Mouse (Mus musculus) heart, postnatal 36 days (tissue): ENCODE measurements around the gene Gm4869. TPM values are rescaled to one million over a fixed set of nuclear protein-coding genes. Genes with fewer than 3 reads are reported as not detected.
A peak's percentile ranks its signal among the peaks of the same experiment; 100 is the strongest.
"Not testable (repeated sequence)": the region's sequence is repeated elsewhere in the genome, so short reads cannot be mapped to it uniquely, and the experiment has no call there.

Experiments used
- DNase-seq, 2 experiments: peaks; one replicate each; pipeline ENCODE4 v3.0.0; 2021 to 2022
- intact Hi-C: fragments of 180-260 bp; cut with DNase I; formaldehyde crosslinking; loops from one replicate; pipeline ENCODE4 v1.15.1; 2025
- total RNA-seq, 2 experiments: library from RNA; stranded (reverse); gene quantifications; 2 replicates each; pipeline ENCODE4 v1.2.3; 2021

The Gm4869 gene
- total RNA-seq, 2 experiments from 2014 or later: not detected

DNA sequence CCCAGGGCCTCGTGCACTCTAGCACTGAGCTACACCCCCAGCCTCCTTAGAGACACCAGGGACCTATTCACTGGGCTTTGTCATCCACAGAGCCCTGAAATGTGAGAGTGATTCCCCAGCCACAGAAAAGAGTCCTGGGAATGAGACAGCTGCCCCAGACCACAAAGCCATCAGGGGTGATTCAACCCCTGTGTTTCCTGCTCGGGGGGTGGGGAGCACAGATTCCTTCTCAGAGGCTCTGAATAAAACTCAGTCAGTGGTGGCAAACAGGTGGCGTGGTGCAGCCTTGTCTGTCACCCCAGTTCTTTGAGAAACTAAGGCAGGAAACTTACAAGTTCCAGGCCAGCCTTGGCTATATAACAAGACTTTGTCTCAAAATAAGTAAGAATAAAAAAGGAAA is 16.0 kb downstream of the Gm4869 start:
- intact Hi-C loops: no loop called here
- DNase-seq: no peak

DNA sequence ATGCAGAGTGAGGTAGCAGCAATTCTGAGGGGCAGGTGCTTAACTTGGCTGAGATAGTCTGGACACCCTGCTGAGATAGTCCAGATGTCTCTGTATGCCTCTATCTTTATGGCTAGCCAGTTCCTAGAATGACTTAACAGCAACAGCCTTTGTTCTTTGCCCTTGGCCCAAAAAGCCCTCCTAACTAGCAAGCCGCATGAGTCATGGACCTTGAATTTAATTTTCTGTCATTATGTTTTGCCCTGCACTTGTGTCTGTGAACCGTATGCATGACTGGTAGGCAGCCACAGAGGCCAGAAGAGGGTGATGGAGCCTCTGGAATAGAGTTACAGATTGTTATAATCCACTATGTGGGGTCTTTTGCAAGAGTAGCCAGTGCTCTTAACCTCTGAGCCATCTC is 17.7 kb downstream of the Gm4869 start:
- intact Hi-C loops, DNase-seq: not testable (repeated sequence)

DNA sequence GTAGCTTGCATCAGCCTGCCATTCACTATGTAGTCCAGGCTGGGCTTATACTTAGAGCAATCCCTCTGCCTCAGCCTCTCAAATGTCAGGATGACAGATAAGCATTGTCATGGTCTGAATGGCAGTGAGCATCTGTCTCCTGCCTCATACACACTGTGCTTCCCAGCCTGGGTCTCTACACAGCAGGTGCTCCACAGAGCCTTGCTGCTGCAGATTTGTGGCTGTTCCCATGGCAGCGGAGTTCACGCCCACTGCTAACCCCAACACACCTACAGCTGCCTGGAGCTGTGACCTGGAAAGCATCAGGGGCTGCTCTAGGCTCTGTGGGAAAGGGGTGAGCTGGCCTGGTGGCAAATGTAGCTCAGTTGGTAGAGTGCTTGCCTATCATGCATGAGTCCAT is 19.5 kb downstream of the Gm4869 start:
- intact Hi-C loops: no loop called here
- DNase-seq: no peak

DNA sequence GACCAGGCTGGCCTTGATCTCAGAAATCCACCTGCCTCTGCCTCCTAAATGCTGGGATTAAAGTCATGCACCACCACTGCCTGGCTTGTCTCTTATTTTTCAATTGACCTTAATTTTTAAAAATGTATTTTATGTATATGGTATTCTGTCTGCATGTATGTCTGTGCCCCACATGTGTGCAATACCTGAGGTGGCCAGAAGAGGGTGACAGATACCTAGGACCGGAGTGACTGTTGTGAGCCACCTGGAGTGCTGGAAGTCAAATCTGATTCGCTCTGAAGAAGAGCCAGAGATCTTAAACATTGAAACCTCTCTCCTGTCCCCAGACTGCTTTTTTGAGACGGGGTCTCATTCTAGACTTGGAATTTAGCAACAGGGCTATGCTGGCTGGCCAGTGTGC is 26.9 kb downstream of the Gm4869 start:
- DNase-seq: no peak
- intact Hi-C loops: no loop called here

DNA sequence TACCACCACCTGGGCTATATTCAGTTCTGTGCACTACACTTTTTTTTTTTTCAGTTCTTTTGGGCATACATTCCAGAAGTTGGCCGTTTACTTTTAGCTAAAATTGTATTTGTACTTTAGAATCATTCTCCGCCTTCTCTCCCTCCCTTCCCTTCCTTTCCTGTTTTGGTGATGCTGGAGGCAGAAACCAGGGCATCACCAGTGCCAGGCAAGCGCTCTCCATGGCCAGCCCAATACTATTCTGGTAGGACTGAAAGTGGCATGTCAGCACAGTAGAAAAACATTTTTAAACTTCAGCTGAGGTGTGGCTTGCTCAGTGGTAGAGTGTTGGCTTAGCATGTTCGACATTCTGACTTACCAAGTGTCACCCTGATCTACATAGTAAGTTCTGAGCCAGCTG is 36.0 kb downstream of the Gm4869 start:
- DNase-seq: no peak
- intact Hi-C loops: no loop called here

DNA sequence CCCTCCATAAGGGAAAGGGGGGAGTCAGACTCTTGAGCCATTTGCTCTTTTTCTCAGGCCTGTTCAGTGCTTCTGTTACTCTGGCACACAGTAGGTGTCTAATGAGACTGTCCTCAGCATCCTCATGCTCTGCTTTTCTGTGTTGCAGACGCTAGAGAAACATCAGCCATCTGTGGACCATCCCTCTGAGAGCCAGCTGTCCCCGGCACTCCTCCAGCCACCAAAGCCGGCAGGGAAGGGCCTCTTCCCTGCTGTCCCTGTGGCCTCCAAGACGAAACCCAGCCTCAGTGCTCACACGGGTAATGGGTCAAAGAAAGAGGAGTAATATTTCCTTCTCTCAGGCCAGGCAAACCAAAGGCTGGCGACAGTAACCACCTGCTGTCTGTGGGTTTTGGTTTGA is 45.7 kb downstream of the Gm4869 start:
- no peak for DNase-seq
- intact Hi-C loops: no loop called here

DNA sequence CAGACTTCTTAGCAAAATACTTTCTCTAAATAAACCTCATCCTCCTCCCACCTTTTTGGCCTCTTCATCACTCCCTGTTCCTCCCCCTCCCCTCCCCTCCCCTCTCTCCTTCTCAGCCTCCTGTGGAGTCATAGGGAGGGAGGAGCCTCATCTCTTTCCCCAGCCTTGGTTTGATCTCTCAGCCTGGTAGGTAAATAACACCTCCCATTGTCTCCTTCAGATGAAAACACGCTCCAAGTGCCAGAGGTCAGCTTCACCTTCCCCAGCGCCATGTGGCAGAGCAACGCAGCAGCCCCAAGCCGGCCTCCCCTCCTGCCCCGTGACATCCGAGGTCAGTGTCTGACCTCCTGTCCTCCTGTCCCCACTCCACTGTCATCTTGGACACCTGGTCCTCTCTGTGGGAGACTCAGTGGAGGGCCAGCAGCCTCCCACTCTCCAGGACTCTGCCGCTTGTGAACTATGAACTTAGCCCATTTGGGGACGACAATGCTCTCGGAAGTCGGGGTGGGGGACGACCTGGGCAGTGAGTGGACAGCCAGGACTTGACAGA is 47.3 kb downstream of the Gm4869 start:
- no peak for DNase-seq
- intact Hi-C loops: no loop called here

DNA sequence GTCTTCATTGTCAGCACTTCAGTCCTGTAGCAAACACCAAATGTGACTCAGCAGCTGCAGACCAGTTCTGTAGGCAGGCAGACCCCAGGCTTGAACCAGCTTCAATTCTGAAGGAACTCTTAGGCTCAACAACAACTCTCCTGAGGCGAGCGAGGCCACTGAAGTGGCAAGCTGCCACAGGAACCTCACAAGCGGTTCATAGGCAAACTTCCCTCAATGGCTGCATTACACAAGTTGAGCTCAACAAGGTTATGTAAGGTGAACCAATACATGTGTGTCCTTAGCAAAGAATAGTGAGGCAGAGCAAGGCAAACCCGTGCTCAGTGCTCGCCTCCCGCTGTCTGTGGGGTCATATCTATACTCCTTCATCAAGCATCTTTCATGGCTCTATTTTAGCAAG is 52.7 kb downstream of the Gm4869 start:
- no peak for DNase-seq
- intact Hi-C loops: no loop called here

DNA sequence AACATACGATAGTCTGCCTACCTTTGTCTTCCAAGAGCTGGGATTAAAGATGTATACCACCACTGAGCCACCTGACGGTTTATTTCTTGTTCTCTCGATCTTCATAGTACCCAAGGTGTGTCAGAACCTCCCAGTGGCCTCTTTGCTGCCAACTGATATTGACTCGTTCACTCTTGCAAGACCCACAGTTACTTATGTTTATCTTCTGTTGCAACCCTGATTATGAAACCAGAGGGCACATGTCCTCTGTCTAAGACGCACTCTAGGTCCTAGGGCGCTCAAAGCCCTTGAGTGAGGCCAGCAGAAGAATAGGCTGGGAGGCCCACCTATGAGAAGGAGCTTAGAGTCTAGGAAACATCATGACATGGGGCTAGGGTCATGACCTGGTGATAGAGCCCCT is 55.3 kb downstream of the Gm4869 start:
- no peak for DNase-seq
- intact Hi-C loops: no loop called here

DNA sequence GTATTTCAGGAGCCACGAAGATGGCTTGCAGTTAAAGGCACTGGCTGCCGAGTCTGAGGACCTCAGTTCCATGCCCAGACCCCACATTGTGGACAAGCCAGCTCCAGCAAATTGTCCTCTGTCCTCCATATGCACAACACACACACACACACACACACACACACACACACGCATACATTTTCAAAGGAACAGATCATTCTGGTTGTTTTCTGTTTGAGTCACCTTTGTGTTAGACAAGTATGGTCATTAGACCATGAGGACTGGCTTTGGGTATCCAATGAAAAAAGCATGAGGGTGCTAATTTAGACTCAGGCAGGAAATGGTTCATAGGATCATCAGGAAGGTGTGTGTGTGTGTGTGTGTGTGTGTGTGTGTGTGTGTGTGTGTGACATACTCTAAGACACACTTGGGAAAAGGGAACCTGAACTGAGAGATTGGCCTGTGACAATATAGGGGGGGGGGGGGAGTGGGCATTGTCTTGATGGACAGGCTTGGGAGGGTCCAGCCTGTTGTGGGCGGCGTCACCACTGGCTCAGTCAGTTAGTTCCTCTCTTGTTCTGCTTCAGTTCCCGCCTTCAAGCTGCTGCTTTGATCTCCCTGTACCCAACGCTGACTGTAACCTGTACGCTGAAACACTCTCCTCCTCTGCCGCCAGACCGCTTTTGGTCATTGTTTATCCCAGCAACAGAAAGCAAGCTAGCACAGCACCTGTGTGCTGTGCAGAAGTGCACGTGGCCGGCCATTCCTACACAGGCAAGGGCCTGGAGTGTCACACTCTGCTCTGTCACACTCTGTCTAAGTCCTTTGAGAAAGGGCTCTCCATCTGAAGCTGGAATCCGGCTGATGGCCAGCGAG is 56.8 kb downstream of the Gm4869 start:
- no peak for DNase-seq
- intact Hi-C loops: no loop called here

DNA sequence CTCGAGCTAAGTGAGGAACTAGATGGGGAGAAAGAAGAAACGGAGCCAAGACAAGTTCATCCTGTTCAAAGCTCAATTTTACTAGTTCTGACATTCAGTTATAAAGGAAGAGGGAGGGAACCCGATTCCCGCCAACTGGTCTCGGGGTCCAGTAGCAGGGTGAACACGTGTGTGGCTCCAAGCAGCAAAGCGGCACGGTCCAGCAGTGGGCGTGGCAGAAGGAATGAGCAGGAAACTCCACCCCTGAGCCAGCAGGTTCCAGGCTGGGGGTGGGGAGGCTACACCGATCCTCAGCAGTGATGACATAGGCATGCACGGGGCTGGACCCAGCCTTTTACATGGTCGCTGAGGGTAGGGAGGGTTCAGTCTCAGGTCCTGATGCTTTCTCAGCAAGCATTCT is 57.5 kb downstream of the Gm4869 start:
- intact Hi-C loops: not testable (repeated sequence)
- peak; percentile 60 to 61 for DNase-seq

DNA sequence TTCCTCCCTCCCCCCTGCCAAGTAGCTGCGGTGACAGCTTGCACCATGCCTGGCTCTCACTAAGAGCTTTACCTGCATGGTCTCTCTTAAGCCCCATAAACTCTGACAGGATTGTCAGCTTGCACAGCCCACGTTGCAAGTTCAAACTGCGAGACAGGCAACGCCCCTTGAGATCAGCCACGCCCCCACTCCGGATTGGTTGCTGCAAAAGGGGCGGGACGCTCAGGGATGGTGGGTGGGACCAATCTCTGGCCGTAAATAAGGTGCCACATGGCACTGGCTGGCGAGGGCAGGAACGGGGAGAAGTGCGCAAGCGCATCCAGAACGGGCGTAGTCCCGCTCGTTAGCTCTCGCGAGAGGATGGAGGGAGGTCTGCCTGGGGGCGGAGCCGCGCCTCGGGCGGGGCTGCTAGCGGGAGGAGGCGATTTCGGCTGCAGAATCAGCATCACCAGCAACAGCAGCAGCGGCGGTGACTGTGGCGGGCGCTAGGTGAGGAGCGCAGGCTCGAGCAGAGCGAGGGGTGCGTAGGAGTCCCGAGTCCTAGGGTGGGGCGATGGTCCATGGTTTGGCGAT is 59.8 kb downstream of the Gm4869 start, which contains the start of gene Chst12:
TSS of gene Chst12 (plus strand) at position 343 of the 573 bp plus-strand sequence.
- peak; percentile 99 for DNase-seq
- intact Hi-C loops: loop anchor here (2.0 kb wide), 2 partner anchors 72 to 86 kb away; partner anchors contain the start of gene Eif3b

DNA sequence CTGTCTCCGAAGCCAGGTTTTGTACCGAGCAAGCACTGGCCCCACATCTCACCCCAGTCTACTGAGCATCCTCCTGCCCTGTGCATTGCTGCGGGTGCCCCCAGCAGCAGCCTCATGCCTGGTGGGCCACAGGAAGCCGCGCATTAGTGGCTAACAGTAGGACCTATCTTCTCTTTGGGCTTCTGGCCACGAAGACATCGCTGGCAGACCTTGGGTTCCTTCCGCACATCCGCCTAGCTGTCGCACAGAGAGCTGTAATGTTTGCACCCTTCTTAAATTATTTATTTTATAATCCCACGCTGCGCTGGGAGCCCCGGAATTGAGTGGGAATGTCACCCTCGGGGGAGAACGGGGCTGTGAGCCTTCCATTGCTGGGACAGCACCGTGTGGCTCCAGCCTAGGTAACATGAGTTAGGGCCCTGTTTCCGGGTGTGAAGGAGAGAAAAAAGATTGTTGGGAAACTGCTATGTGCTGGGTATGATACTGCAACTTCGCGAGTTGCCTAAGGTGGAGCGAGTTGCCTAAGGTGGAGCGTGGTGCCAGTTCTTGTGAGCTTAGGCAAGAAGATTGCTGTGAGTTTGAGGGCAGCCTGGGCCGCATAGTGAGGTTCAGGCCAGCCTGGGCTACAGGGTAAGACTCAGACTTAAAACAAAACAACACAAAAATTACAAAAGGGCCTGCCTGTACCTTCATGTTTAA is 60.8 kb downstream of the Gm4869 start:
- peak in 1 of 2 experiments; percentile 18 for DNase-seq
- intact Hi-C loops: no loop called here

DNA sequence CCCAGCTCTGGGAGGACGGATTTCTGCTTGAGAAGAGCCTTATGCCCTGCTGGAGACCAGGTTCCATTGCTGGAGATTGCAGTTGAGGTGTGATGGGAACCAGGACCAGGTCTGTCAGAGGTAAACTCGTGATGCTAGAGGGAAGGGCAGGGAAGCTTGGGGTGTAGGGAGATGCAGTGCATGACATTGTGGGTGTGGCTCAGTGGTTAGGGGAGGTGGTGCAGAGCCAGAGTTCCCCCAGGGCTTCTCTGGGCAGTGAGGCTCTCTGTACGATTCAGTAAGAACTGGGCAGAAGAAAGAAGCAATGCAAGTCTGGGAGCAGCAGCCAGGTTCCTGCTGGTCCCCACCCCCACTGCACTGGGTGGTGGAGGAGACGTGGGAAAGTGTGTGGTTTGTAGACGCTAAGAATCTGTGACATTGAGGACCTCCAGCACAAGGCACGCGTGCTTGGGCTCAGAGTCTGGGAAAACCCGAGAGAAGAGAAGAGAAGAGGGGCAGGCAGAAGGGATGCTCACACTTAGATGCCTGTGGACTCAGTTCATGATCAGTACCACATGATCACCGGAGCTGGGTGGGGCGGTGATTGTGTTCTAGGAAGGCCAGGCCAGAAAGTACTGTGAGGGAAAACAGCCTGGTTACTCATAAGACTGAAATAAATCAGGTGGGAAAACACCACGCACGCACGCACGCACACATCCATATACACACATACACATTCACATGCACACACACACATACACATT is 62.2 kb downstream of the Gm4869 start:
- intact Hi-C loops: loop anchor here (2.0 kb wide), 1 partner anchor 29 kb away; no protein-coding TSS in a partner anchor
- DNase-seq: no peak

DNA sequence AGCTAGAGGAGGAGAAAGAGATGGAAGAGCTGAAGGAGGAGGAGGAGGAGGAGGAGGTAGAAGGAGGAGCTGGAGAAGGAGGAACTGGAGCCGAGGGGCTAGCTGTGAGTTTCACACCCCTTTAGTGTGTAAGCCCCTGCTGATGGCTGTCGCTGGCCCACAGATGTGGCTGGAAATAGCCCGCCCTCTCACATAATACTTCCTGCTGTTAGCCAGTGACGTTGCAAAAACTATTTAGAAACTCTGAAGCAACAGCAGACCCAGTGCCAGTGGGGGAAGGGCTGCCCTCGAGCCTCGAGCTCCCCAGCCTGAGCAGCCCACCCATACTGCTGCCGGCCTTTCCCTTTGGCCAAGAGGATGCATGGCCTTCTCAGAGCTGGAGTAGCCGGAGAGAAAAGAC is 63.2 kb downstream of the Gm4869 start:
- DNase-seq: peak; percentile 23 to 28
- intact Hi-C loops: loop anchor here (2.0 kb wide), 1 partner anchor 28 kb away; no protein-coding TSS in a partner anchor

DNA sequence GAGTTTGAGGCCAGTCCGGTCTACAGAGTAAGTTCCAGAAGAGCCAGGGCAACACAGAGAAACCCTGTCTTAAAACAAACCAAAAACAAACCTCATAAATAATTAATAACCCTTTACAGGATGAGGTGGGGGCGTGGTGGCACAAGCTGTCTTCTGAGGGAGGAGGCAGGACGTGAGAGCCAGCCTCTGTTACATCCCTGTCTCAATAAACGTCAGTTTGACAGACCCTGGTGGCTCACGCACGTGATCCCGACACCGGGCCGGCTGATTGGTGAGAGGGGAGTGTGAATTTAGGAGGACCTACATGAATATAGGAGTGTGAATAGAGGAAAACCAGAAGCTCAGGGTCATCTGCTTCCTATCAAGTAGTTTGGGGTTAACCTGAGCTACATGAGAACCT is 63.8 kb downstream of the Gm4869 start:
- no peak for DNase-seq

DNA sequence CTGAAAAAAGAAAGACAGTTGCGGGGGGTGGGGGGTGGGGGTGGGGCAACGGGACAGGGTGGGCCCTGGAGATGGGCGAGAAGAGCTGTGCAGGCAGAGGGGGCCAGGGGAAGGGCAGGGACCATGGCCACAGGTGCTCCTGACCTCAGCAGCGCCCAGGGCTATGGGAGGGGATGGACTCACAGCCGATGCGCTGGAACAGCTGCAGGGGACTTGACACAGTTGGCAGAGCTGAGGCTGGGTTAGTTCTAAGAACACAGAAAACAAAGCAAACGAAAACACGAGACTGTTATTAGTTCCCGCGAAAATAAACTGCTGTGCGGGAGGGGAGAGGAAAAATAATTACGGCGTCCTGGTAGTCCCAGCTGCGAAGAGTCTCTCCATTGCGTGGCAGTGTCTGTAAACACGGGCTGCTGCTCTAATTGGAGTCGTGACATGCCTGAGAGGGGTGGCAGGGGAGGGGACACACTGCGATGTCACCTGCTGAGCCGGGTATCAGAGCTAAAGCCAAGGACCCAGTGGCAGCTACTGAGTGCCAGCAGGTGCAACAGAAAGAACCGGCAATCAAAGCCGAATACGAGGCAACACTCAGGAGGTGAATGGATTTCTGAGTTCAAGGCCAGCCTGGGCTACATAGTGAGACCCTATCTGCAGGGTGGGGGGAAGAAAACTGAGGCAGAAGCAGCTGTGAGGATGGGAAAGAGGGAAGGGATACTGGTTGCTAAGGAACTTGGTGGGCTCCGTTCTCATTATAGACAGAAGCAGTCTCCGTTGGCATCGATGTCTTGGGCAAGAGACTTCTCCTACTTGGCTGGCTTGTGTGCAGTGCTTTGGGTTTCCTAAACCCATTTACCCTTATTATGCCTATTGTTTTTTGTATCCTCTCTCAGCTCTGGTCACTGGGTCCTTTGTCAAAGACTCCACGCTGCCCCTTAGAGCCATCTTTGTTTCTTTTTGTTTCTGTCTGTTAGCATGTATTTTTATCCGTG is 64.9 kb downstream of the Gm4869 start:
- intact Hi-C loops: no loop called here
- DNase-seq: no peak

More for the DNA sequence above, 63.8 kb downstream of the Gm4869 start:
- intact Hi-C loops: loop anchor here (2.0 kb wide), 1 partner anchor 28 kb away; no protein-coding TSS in a partner anchor

DNA sequence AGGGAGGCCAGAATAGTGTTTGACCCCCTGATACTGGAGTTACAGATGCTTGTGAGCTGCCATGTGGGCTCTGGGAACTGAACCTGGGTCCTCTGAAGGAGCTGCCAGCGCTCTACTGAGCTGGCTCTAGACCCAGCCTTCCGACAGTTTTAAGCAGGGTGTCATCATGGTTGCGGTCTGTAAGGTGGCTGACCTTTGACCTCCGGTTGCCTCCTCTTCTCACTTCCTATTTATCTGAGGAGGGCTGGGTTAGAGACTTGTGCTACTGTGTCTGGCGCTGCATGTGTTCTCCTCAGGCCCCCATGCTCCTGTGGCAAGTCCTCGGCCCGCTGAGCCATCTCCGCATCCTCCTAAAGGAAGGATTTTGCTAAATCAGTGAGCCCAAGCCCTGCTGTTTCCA is 68.5 kb downstream of the Gm4869 start:
- intact Hi-C loops: no loop called here
- no peak for DNase-seq
